Mouse (Mus musculus) urinary bladder, adult 18-20 months (tissue): ENCODE data around the gene Ccni.

Experiments used
- DNase-seq, 2 experiments: peaks; one replicate each; pipeline ENCODE4 v3.0.0; 2022; ENCODE audit warnings: low spot score in 2 of 2, mixed read lengths in 2 of 2

The Ccni gene

DNA sequence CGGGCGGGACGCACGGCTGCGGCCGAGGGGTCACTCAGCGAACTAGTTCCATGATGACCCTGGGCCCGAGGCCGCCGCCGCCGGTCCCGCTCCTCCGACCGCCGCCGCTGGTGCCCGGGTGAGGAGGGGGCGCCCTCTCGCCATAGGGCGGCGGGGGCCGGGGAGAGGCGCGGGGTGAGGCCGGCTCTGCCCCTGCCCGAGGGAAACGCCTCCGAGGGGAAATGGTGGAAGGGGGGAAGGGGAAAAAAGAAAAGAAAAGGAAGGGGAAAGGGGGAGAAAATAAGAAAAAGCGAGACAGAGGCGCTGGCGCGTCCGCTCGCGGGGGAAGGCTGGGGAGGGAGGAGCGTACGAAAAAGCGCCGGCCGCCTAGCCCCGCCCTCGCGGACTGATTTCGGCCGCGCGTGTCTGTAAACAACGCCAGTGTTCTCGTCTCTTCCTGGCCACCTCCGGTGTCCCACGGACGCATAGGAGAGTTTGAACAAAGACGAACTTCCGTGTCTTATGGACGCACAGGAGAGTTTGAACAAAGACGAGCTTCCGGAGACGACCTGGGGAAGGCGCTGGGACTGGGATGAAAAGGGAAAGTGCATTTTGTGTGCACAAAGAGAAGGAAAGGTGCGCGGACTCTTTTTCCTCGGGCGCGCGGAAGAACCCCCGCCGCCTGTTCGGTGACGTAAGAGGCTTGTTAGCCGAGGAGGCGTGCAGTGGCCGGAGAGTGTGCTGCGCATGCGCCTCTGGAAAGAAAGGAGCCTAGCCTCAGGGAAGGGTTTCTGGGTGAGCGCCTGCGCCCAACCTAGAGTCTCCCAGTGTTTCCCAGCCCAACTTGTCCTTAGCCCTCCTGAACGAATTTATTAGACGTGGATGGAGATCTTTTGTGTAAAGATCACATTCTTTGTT, at the start of gene Ccni, which contains the start of gene 2010109A12Rik:
Gene Ccni (minus strand): TSS at position 387 of the 897 bp plus-strand sequence.
Gene 2010109A12Rik (plus strand): TSS at position 410 of the 897 bp plus-strand sequence.
- DNase-seq, result peak; percentile 88 to 93

DNA sequence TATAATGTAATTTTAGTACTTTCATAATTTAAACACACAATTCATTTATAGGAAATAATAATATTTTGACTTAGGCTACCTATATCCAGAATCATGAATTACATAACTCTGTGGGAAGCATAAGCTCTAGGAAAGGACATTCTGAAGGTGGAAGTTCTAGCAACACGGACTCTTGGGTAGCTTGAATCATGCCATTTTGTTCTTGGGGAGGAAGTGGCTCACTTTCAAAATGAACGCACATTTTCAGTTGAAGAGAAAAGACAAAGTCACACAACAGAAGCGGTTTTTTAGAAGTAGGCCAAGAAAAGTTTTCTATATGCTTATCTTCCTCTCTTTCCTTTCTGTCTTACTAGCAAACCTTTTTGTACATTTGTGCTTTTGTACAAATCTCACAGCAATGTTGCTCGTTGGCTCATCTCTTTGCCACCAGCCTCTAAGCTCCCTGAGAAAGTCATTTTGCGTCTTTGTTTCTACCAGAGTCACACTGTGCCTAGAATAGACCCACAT, 49.5 kb upstream of the Ccni start:
- no peak for DNase-seq

DNA sequence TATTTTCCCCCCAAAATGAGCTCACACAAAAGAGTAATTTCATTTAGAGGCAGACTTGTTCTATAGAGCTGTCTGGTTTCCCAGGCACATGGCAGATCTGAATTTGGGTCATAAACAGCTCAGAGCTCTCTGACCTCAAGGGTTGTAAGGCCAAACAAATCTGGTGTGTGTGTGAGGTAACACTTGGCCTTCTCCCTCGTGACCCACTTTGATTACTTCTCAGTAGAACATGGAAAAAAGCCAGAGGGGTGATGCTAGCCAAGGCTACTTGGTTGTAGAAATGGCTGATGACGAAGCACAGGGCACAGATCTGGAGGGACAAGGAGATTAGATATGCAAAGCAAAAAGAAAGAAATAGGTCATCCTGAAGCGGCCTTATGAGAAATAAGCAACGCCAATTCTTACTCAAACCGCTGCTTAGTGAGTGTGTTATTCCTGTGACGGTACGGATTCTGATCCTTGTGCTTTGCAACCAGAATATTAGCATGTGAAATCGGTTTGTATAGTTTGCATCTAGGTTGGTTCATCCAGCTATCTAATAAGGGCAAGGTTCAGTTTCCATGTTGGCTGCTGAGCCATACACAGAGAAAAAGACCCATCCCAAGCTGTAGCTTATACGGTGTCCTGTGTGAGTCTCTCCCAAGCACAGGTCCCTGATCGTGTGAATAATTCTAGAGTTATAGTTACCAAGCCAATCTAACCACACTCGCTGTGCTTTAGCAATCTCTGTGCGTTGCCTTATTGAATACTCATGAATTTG, 44.9 kb upstream of the Ccni start:
- peak in 1 of 2 experiments; percentile 21 for DNase-seq

DNA sequence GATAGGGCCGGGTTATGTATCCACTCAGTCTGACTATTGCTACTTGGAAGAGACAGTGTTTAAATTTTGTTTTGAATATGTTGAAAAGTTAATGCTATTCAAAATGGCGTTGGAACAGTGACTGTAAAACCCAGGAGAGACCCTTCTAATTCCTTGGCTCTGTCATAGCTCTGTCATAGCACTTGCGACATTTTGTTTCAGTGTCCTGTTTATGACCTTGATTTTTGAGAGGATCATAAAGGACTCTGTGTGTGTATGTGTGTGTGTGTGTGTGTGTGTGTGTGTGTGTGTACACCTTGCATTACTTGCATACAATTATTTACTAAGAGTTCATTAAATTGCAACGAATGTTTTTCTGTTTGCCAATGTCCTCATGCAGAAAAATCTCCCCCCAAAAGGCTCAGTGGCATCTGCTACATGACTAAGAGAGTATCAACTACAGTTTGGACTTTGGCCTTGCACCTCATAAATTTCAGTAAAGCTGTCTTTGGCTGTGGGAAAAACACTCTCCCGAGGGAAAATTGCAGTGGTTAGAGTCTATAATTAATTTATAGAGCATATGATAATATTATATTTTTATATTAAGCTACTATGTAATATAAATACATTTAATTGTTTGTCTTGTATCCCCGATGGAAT, 43.8 kb upstream of the Ccni start:
- no peak for DNase-seq

DNA sequence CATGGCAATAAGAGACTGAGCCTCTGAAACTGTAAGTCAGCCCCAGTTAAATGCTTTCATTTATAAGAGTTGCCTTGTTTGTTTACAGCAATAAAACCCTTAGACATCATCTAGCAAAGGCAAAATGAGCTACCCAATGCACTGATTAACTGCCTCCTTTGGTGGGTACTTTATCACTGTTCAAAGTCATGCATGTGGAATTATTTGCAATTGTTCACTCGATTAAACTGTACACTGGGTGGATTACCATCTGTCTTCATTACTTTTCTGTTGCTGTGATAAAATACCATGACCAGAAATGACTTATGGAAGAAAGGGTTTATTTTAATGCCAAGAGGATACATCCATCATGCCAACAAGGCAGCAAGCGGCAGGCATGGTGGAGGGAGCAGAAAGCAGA, 39.0 kb upstream of the Ccni start:
- no peak for DNase-seq

DNA sequence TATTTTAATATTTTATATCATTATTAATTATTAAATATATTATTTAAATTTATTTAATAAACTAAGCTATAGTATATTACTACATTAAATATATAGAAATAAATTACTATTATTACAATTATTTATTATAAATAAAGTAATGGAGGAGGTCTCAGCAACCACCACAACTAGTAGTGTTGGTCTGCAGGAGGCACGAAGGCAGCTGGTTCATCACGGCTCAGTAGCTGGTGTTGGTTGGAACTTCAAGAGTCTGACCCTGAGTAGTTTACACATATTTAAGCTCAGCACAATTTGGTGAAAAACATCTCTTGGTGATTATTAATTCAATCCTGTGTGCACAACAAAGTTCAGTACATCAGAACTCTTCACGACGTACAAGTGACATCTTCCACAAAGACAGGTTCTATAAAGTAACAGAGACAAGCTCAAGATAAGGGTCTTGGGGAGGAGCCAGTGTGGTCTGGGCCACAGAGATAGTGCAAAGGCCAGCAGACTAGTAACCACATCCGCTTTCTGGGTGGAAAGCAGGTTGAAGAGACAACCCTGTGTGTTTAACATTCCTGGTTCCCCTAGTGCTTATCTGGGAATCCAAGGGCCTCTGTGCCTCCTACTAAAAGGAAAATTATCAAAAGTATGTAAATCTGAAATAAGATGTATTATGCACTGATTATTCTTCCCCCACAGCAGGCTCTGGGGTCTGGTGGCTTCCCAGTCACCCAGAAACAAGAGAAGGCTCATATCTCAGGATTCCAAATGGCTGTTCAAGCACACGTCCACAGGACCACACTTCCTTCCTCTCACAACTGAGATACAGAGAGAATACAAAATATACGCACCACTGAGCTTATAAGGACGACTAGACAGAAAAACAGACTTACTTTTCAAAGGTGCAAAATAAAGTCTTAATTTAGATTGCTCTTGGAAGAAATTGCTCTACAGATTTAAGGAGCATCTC, 33.6 kb upstream of the Ccni start:
- no peak for DNase-seq

DNA sequence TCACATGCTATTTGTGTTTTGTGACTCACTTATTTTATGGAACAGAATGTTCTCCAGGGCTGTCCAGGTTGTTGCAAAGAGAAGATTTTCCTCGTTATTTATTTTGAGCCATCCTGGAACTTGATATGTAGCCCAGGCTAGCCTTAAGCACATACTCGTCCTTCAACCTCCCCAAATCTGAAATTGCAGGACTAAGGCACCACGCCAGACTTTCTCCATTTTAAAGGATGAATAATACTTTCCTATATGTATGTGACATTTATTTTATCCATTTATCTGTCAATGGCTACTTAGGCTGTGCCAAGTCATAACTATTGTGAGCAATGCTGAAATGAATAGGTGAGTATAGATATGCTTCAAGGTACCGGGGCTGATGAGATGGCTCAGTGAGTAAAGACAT, 30.2 kb upstream of the Ccni start:
- no peak for DNase-seq

DNA sequence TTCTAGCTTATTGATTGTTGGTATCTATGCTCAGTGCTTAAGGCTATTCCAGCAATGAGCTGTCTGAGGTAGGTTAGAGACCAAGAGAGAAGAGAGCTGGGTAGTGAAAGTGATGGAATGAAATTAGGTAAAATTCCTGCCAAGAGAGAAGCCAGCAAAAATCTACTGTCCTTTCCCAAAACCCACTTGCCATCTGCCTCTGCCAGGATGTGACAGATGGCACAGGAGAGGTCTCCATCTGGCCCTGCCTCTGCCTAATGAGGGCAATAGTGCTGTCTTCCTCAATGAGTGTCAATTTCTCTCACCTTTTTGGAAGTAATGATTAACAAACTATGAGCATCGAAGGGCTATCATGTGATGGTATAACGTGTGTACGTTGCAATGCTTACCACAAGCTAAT, 29.6 kb upstream of the Ccni start:
- no peak for DNase-seq

DNA sequence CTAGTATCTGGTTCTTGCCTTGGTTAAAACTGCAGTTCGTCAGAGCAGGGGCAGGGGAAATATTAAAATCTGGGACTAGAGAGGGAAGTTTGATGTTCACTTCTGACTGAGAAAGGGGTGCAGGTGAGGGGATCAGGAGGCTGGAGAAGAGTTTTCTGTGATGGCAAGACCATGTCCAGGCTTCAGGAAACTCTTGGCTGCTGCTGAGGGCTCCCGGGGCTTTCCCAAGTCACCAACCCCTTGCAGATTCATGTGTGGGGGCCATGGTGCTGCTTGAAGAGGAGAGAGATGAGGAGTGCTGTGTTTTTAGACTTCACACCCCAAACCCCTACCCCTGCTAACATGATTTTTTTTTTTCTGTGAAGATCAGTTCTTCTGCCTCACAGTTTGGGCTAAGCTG, 28.3 kb upstream of the Ccni start:
- no peak for DNase-seq

DNA sequence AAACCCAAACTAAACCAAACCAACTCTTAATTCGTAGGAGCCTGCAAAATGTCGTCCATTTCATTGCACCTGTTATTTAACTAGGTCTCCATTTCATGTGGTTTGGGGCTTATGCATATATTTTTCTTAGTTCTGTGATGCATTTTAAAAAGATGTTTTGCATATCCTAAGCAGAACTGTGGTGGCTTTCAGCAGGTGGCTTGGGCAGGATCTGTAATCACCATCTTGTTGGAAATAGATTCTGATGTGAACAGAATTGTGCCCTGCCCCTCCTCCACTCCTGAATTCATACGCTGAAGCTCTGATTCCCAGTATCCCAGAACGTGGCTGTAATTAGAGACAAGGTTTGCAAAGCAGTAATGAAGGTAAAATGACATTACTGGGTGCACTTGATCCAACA, 27.8 kb upstream of the Ccni start:
- no peak for DNase-seq

DNA sequence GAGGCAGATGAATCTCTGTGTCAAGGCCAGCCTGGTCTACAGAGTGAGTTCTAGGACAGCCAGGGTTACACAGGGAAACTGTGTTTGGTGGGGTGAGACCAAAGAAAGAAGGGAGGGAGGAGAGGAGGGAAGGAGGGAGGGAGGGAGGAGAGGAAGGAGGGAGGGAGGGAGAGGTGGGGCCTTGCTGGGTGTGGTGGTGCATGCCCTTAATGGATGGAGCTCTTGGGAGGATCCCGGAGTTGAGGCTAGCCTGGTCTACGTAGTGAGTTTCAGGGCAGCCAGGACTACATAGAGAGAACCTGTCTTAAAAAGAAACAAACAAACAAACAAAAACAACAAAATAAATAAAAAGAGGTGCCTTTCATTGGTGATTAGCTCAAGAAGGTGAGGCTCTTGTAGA, 26.5 kb upstream of the Ccni start:
- no peak for DNase-seq

DNA sequence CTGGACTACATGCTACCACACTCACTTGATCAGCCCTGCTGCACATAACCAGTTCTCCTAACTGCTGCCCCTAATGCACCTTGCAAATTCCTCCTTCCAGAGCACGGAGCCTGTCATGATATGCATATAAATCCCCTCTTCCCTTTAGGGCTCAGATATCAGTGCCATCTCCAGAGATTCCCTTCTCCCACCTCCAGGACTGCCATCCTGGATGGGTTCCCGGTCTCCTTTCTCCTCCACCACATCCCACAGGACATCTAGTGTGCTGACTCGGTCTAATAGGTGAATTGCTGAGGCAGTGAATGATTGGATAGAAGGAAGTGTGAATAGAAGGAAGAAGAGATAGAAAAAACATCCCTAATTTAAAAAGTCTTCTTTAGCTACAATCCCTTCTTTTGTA, 25.4 kb upstream of the Ccni start:
- DNase-seq, result no peak

DNA sequence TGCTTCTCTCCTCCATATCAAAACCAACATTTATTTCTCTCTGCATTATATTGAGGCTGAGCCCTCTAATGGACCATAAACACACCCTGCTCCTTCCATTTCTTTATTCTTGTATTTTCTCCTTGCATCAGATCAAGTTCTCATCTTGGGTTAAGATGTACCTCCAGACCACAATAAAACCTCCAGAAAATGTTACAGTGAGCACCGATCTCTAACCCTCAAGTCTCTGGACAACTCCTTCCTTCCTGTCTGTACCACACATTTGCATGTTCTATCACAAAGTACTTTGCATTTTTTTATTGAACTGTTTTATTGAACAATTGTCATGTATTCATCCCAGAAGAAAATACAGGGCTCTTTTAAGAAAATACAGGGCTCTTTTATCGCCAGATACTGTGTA, 23.2 kb upstream of the Ccni start:
- no peak for DNase-seq

DNA sequence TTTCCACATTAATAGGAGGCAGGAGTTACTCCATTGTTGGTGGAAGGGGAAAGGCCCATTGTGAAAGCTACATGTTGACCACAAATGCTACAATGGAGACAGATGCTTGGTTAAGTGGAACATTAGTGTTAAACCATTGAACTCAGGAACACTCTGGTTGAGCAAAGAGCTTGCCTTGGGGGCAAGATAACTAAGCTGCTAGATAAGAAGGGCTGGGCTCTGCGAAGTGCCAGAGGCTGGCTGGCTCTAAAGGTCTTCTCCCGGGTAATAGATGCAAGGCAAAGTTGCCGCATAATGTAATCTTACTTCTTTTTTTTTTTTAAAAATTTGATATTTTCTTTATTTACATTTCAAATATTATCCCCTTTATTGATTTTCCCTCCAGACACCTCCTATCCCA, 20.9 kb upstream of the Ccni start:
- no peak for DNase-seq

DNA sequence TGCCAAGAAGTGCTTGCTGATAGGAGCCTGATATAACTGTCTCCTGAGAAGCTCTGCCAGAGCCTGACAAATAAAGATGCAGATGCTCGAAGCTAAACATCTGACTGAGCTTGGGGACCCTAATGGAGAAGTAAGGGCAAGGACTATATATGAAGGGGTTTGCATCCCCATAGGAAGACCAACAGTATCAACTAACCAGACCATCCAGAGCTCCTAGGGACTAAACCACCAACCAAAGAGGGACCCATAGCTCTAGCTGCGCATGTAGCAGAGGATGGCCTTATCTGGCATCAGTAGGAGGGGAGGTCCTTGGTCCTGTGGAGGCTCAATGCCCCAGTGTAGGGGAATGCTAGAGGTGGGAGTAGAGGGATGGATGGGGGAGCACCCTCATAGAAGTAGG, 18.3 kb upstream of the Ccni start:
- DNase-seq, result no peak

DNA sequence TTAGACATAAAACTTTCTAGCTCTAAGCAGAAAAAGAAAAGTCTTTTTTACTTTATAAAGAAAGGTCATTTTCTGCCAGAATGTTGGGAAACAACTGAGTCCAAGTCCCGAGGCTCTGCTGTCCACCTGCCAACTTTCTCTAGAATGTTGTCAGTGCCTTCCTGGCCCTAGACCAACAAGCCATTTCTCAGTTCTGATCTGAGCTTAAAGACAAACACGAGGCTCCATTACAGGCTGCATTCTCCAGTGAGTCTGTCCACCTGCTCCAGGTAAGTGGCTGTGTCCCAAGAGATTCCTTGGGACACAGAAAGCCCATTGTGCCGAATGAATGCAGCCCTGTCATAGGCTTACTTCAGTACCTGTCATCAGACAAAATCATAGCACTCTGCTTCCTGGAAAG, 15.4 kb upstream of the Ccni start:
- DNase-seq, result no peak

DNA sequence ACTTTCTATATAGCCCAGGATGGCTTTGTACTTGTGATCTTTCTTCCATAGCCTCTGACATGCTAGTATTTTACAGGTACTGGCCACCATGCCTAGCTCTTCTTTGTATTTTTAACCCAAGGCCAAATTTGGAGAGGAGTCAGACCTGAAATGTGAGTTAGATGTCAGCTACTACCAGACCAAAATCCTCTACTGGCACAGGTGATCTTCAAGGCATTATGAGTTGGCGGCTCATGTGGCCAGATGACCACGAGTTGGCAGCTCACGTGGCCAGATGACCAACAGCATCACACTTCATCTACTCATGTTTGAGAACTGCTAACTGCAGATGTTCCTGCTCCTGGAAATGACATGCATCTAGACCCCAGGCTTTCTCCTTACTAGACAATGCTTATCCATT, 12.1 kb upstream of the Ccni start:
- no peak for DNase-seq

DNA sequence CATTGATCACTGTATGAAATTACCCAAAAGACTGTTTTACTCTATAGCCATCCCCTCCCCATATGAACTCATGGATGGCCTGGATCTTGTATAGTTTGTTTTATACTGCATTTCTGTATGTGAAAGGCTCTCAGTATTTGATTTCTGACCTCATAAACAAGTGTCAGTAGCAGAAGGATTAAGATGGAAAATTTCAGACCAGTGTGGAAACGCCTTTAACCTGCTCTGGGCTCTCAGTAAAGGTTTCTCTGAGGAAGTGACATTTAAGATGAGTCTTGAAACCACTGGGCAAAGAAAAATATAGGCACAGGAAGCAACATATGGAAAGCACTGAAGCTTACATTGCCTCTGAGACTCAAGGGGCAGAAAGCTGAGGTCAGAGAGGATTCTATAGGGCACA, 1.3 kb upstream of the Ccni start:
- no peak for DNase-seq

DNA sequence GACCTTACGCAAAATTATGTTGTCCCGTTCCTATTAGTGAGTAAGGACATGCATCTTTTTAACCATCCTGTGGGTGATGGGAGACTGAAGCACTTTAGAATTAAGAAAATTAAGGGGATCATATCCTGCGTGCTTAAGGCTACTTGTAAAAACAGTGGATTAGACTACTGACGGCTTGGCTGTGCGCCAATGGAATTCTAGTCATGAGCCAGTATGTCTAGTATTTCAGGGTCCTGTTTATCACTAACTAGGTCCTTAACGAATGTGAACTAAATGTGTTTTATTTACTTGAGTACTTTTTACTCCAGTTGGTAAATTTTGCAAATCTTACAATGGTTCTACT, 682 bp upstream of the Ccni start:
- DNase-seq, result peak in 1 of 2 experiments; percentile 22

DNA sequence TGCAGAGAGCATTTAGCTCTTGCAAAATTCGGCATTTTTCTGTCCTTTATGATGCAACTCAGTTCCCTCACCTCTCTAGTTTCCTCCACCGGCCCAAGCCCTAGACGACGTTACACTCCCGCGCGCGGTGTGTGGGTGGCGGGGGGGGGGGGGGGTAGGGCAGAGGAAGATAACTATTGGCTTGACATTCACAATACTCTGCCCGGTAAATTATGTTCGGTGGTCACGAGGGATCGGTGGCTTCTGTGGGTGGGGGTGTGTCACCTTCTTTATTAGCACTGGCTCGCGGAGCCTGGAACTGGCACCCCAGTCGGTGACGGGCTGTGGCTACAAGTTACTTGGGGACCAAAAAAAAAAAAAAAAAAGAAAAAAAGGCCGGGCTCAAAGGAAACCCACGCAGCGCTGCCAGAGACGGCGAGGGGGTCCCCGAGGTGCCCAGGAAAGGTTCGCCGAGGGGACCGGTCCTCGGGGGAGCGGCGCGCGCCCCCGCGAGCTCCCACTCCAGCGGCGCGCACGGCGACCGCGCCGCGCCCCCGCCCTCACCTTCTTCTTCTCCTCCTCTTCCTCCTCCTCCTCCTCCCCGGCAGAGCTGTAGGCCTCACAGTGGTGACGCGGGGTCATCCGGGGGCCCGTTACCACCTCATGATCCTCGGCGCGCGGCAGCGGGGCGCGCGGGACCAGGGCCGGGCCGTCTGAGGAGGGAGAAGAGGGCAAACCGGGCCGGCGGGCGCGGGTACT, 755 bp downstream of the Ccni start:
- peak; percentile 30 to 48 for DNase-seq

DNA sequence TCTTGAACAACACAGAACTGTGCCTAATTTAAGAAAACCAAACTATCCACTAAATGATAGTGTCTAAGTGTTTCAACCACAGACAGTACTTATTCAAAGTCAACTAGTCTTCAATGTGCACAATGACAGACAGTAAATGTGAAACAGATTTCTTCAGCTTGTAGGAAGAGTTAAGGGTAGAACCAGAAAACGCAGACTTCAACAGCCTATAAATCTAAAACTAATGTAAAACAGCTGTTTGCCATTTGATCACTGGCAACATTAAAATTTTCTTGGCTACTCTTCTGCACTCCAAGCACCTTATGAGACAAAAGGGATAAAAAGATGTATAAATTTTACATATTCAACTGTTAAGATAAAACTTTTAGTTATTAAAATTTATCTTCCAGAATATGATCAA, 5.1 kb downstream of the Ccni start:
- DNase-seq, result no peak
